Mouse (Mus musculus): ENCODE results near the gene Pan3. TPM values are rescaled to one million over a fixed set of nuclear protein-coding genes. Genes with fewer than 3 reads are reported as not detected.
A peak's percentile ranks its signal among the peaks of the same experiment; 100 is the strongest.

The Pan3 gene
- total and polyA plus RNA-seq, 3 experiments = 20.0 to 30.5 (median 27.3) TPM

- Histone ChIP-seq H3K4me3 (no peak overlapping the region), H3K27me3 (ENCODE audit: control insufficient read depth, insufficient read depth, low read length) (no peaks in the 10 kb centered on the region), H3K9ac (ENCODE audit: low read depth, low read length) (no peak overlapping the region), H3K36me3 (ENCODE audit: control insufficient read depth, insufficient read depth, low read length) (peaks cover 38% of the 10 kb centered on the region), H3K27ac (no peak overlapping the region; the same call in 1 of the 2 replicates), H3K4me1 (ENCODE audit: control insufficient read depth, insufficient read depth, low read length) (peaks cover 34% of the 10 kb centered on the region), H3K79me2 (replicated peaks; ENCODE audit: control insufficient read depth, insufficient read depth, low read length) (peaks cover 16% of the 10 kb centered on the region)
- peak in 1 of 2 experiments; percentile 29 for DNase-seq
- no peak for TF ChIP-seq EP300 (IDR thresholded peaks at IDR 0.05; ENCODE audit: insufficient read depth, low read depth, low read length)
- no peak for TF ChIP-seq POLR2A (IDR thresholded peaks at IDR 0.05; ENCODE audit: insufficient read depth, low read depth, low read length)
- TF ChIP-seq CTCF (IDR thresholded peaks at IDR 0.05) = no peak
- intact Hi-C loops (cut with DNase I) = loop anchor here (5.0 kb wide), 1 partner anchor 52 kb away; no protein-coding TSS in a partner anchor
- 16% methylated on average over 4 of the region's 4 CpGs for WGBS
These were observed 5.3 kb downstream of the Pan3 start for GRCm38 (mm10) chr5:147435224-147435623.

DNA sequence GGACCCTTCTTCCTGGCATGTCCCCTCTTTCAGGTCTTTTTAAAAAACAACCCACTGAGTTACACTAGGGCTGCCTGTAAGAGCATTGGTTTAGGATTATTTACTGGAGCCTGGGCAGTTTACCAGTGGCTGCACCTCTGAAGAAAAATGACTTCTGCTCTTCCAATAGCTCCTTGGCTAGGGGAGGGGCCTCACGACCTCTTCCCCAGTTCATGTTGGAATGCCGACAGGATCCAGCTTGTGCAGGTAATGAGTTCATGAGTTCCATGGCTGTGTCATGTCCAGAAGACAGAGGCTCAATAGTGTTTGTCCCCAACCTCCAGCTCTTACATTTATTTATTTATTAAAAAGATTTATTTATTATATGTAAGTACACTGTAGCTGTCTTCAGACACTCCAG, 5.8 kb downstream of the Pan3 start:
- Histone ChIP-seq H3K9ac (ENCODE audit: low read depth, low read length) (no peak overlapping the region), H3K4me3 (no peak overlapping the region), H3K27me3 (ENCODE audit: control insufficient read depth, insufficient read depth, low read length) (no peaks in the 10 kb centered on the region), H3K79me2 (replicated peaks; ENCODE audit: control insufficient read depth, insufficient read depth, low read length) (peaks cover 16% of the 10 kb centered on the region), H3K4me1 (ENCODE audit: control insufficient read depth, insufficient read depth, low read length) (peaks cover 34% of the 10 kb centered on the region), H3K36me3 (ENCODE audit: control insufficient read depth, insufficient read depth, low read length) (peaks cover 38% of the 10 kb centered on the region), H3K27ac (no peak overlapping the region; the same call in 1 of the 2 replicates)
- intact Hi-C loops (cut with DNase I) = loop anchor here (5.0 kb wide), 1 partner anchor 52 kb away; no protein-coding TSS in a partner anchor
- DNase-seq = no peak
- WGBS = 43% methylated on average over 2 of the region's 2 CpGs
- TF ChIP-seq CTCF (IDR thresholded peaks at IDR 0.05) (no peak), POLR2A (IDR thresholded peaks at IDR 0.05; ENCODE audit: insufficient read depth, low read depth, low read length) (no peak), EP300 (IDR thresholded peaks at IDR 0.05; ENCODE audit: insufficient read depth, low read depth, low read length) (no peak)

DNA sequence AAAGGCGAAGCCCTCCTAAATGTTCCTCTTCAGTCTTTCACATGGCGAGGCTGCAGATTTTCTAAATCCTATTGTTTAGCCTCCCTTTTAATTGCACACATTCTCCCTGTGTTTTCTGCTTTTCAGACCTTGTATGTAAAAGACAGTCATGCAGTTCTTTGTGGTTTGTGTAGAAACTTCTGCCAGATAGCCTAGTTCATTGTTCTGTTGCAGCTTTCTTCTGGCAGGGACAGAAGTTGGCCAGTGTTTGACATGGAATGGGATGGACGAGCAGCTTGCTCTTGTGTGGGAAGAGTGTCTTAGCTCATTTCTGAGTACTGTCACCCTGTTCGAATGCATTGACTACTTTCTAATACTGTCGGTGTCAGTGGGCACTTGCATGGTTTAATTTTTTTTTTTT, 6.5 kb downstream of the Pan3 start:
- Histone ChIP-seq H3K27ac (no peak overlapping the region), H3K9ac (ENCODE audit: low read depth, low read length) (no peak overlapping the region), H3K79me2 (replicated peaks; ENCODE audit: control insufficient read depth, insufficient read depth, low read length) (peaks cover 16% of the 10 kb centered on the region), H3K4me3 (no peak overlapping the region), H3K27me3 (ENCODE audit: control insufficient read depth, insufficient read depth, low read length) (no peaks in the 10 kb centered on the region), H3K36me3 (ENCODE audit: control insufficient read depth, insufficient read depth, low read length) (peaks cover 38% of the 10 kb centered on the region), H3K4me1 (ENCODE audit: control insufficient read depth, insufficient read depth, low read length) (peaks cover 34% of the 10 kb centered on the region)
- intact Hi-C loops (cut with DNase I) = loop anchor here (5.0 kb wide), 1 partner anchor 51 kb away; no protein-coding TSS in a partner anchor
- 53% methylated on average over 5 of the region's 5 CpGs for WGBS
- TF ChIP-seq CTCF (IDR thresholded peaks at IDR 0.05) = no peak
- TF ChIP-seq EP300 (IDR thresholded peaks at IDR 0.05; ENCODE audit: insufficient read depth, low read depth, low read length) = no peak
- TF ChIP-seq POLR2A (IDR thresholded peaks at IDR 0.05; ENCODE audit: insufficient read depth, low read depth, low read length) = no peak
- no peak for DNase-seq

GRCm38 (mm10) chr5:147440996-147441507, 11.1 kb downstream of the Pan3 start:
- Histone ChIP-seq H3K27me3 (ENCODE audit: control insufficient read depth, insufficient read depth, low read length) (no peaks in the 10 kb centered on the region), H3K27ac (no peak overlapping the region), H3K79me2 (replicated peaks; ENCODE audit: control insufficient read depth, insufficient read depth, low read length) (peaks cover 15% of the 10 kb centered on the region), H3K36me3 (ENCODE audit: control insufficient read depth, insufficient read depth, low read length) (peaks cover 20% of the 10 kb centered on the region), H3K9ac (ENCODE audit: low read depth, low read length) (no peak overlapping the region), H3K4me3 (no peak overlapping the region), H3K4me1 (ENCODE audit: control insufficient read depth, insufficient read depth, low read length) (peaks cover 22% of the 10 kb centered on the region)
- WGBS = 67% methylated on average over 3 of the region's 3 CpGs
- intact Hi-C loops (cut with DNase I) = no loop called here
- no peak for DNase-seq
- TF ChIP-seq CTCF (IDR thresholded peaks at IDR 0.05) = no peak
- no peak for TF ChIP-seq EP300 (IDR thresholded peaks at IDR 0.05; ENCODE audit: insufficient read depth, low read depth, low read length)
- TF ChIP-seq POLR2A (IDR thresholded peaks at IDR 0.05; ENCODE audit: insufficient read depth, low read depth, low read length) = no peak

- 32% methylated on average over 1 of the region's 1 CpGs for WGBS
- Histone ChIP-seq H3K27me3 (ENCODE audit: control insufficient read depth, insufficient read depth, low read length) (no peaks in the 10 kb centered on the region), H3K27ac (no peak overlapping the region), H3K36me3 (ENCODE audit: control insufficient read depth, insufficient read depth, low read length) (peaks cover 24% of the 10 kb centered on the region), H3K79me2 (replicated peaks; ENCODE audit: control insufficient read depth, insufficient read depth, low read length) (peaks cover 16% of the 10 kb centered on the region), H3K9ac (ENCODE audit: low read depth, low read length) (no peak overlapping the region), H3K4me1 (ENCODE audit: control insufficient read depth, insufficient read depth, low read length) (peaks cover 20% of the 10 kb centered on the region), H3K4me3 (no peak overlapping the region)
- TF ChIP-seq CTCF (IDR thresholded peaks at IDR 0.05) = no peak
- DNase-seq = no peak
- intact Hi-C loops (cut with DNase I) = no loop called here
These were observed 12.0 kb downstream of the Pan3 start for GRCm38 (mm10) chr5:147441979-147442378.

GRCm38 (mm10) chr5:147442741-147443140, 12.8 kb downstream of the Pan3 start:
- H3K36me3 ChIP-seq (ENCODE audit: control insufficient read depth, insufficient read depth, low read length) = peaks cover 24% of the 10 kb centered on the region
- peaks cover 17% of the 10 kb centered on the region for H3K4me1 ChIP-seq (ENCODE audit: control insufficient read depth, insufficient read depth, low read length)
- H3K4me3 ChIP-seq = no peak overlapping the region
- intact Hi-C loops (cut with DNase I) = no loop called here
- TF ChIP-seq EP300 (IDR thresholded peaks at IDR 0.05; ENCODE audit: insufficient read depth, low read depth, low read length) (no peak), POLR2A (IDR thresholded peaks at IDR 0.05; ENCODE audit: insufficient read depth, low read depth, low read length) (no peak), CTCF (IDR thresholded peaks at IDR 0.05) (no peak)
- no peaks in the 10 kb centered on the region for H3K27me3 ChIP-seq (ENCODE audit: control insufficient read depth, insufficient read depth, low read length)
- H3K9ac ChIP-seq (ENCODE audit: low read depth, low read length) = no peak overlapping the region
- H3K27ac ChIP-seq = no peak overlapping the region
- H3K79me2 ChIP-seq (replicated peaks; ENCODE audit: control insufficient read depth, insufficient read depth, low read length) = peaks cover 18% of the 10 kb centered on the region
- no peak for DNase-seq
- WGBS = 76% methylated on average over 4 of the region's 4 CpGs

Measured in heart, adult 2 months (tissue).